Mouse (Mus musculus) kidney, postnatal 0 days (tissue): ENCODE measurements around the gene Scg5. TPM values are rescaled to one million over a fixed set of nuclear protein-coding genes. Genes with fewer than 3 reads are reported as not detected.
A peak's percentile ranks its signal among the peaks of the same experiment; 100 is the strongest.

Experiments used
- ATAC-seq: fragments of 200-750 bp; cut with Nextera tagmentation; replicated peaks from 2 replicates; pipeline ENCODE4 v1.8.0; 2017; ENCODE audit warnings: low read depth, moderate number of reproducible peaks, moderate TSS enrichment, moderate library complexity; ENCODE audit not compliant: low FRiP score
- DNase-seq: peaks from one replicate; pipeline ENCODE4 v3.0.0-alpha.2; 2016; ENCODE audit warnings: low spot score
- H3K27ac ChIP-seq: fragments of 300-500 bp; sonication (generic); 2 replicates; pipeline ENCODE4 v1.5.1; 2014; ENCODE audit warnings: mild to moderate bottlenecking
- H3K27me3 ChIP-seq: fragments of 300-500 bp; sonication (generic); 2 replicates; pipeline ENCODE4 v1.6.1; 2014; ENCODE audit warnings: low read length, mixed read lengths; ENCODE audit not compliant: insufficient read depth
- H3K36me3 ChIP-seq: fragments of 300-500 bp; sonication (generic); 2 replicates; pipeline ENCODE4 v1.6.1; 2014; ENCODE audit warnings: low read length, mixed read lengths; ENCODE audit not compliant: insufficient read depth
- H3K4me1 ChIP-seq: fragments of 300-500 bp; sonication (generic); replicated peaks from 2 replicates; pipeline ENCODE4 v1.6.1; 2014; ENCODE audit warnings: antibody characterized with exemption, low read length, mixed read lengths; ENCODE audit not compliant: insufficient read depth
- H3K4me2 ChIP-seq: fragments of 300-500 bp; sonication (generic); 2 replicates; pipeline ENCODE4 v1.6.1; 2014; ENCODE audit warnings: mild to moderate bottlenecking, low read length, moderate library complexity, mixed read lengths
- H3K4me3 ChIP-seq: fragments of 300-500 bp; sonication (generic); replicated peaks from 2 replicates; pipeline ENCODE4 v1.5.1; 2014; ENCODE audit warnings: low read depth, low read length
- H3K9ac ChIP-seq: fragments of 300-500 bp; sonication (generic); 2 replicates; pipeline ENCODE4 v1.6.1; 2014; ENCODE audit warnings: low read depth, low read length
- H3K9me3 ChIP-seq: fragments of 300-500 bp; sonication (generic); replicated peaks from 2 replicates; pipeline ENCODE4 v1.6.1; 2016; ENCODE audit warnings: low read length, inconsistent platforms, mixed read lengths
- CTCF ChIP-seq: IDR thresholded peaks from 2 replicates; pipeline ENCODE4 v1.5.1; 2016; ENCODE audit warnings: antibody characterized with exemption, low read depth, mild to moderate bottlenecking, moderate library complexity
- WGBS: fragments of 180-500 bp; shearing (Covaris S2); extraction: QIAGEN DNeasy Blood & Tissue Kit; methylation state at CpG from one replicate; pipeline ENCODE4 v1.1.7; 2014; 5-methylcytosine and 5-hydroxymethylcytosine counted together
- polyA plus RNA-seq: library from polyadenylated mRNA; unstranded; fragments of >200 nt; fragmentation: Nextera tagmentation; extraction: Ambion mirVana; gene quantifications from 2 replicates; pipeline ENCODE4 v1.2.1, GENCODE M21; 2015

The Scg5 gene
- polyA plus RNA-seq, 1 experiment from 2014 or later = 46.2 TPM

DNA sequence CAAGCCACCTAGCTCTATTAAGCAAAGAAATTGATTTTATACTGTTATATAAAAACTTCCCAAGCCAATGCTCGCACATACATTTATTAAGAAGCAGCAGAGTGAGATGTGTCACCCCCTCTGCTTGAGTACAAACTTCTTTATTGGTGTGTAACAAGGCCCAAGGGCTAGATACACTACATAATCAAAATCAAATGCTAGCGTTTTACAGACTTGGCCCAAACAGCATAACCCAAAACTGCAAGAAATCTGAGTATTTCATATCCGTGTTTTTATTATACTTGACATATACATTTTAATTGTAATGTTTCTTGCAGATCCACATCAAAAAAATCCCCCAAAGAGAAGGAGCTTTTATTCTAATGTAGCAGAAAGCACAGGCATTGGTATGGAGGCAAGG, 52.6 kb downstream of the Scg5 start:
- H3K4me2 ChIP-seq = no peak overlapping the region
- 87% methylated on average over 3 of the region's 3 CpGs for WGBS
- H3K4me3 ChIP-seq = no peak overlapping the region
- TF ChIP-seq CTCF = no peak
- H3K4me1 ChIP-seq = no peaks in the 10 kb centered on the region
- DNase-seq (no peak), ATAC-seq (no peak)
- no peak overlapping the region for H3K9ac ChIP-seq
- no peaks in the 10 kb centered on the region for H3K9me3 ChIP-seq
- H3K27ac ChIP-seq = no peak overlapping the region
- H3K36me3 ChIP-seq = no peaks in the 10 kb centered on the region
- H3K27me3 ChIP-seq = no peaks in the 10 kb centered on the region

DNA sequence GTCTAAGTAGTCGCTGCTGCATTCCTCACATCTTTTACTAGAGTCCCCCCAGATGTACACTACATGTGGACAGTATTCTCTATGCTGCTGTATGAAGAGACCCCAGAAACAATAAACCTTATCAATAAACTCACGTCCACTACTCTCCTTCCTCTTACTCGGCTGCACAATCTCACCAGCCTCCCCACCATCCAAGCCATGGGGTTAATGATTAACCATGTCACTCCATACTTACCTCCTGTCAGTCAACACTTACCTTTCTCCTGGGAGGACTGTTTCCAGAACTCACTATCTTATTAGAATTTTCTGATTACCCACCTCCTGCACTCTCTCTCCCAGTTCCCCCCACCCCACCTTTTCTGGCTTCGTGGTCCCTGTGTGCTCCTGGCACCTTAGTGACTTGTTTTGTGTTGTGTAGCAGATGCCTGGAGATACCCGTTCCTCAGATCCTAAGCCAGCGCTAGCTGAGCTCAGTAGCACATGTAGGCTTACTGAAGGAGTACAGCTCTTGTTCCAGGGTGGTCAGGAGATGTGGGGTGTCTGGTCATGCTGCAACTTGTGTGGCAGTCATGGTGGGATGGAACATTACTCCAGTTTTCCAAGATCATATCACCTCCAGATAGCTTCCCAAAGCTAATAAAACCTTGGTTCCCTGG, 54.6 kb downstream of the Scg5 start:
- WGBS = 66% methylated on average over 6 of the region's 6 CpGs

DNA sequence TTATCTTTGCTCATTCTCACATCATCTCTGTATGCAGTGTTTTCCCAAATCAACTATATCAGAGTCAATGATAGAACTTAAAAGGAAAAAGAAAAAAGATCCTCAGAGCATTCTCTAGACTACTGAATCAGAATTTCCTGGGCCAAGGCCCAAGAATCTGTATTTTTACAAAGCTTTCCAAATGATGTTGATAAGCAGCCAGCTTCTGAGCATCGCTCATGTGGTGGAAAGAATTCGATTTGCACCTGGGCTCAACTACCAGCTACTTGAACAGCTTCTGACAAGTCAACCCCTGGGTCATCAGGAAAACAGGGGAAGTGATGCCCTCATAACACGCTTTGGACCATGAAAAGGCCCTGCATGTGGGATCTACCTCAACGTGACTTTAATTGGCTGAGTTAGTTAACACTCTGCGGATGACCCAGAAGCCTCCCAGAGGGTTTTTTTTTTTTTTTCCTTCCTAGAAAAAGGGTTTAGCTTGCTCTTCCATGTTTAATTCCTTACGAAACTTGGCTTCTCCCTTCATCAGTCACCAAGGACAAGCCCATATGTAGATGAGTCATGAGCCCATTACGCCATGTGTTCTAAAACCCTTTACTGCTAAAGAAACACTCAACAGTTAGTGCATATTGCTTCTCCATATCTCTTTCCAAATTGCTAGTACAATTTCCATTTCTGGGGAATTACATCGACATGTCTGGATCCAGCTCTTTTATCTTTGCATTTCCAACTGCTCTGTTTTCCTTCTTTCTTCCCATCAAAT, 60.2 kb downstream of the Scg5 start:
- DNase-seq (no peak), ATAC-seq (no peak)
- Histone ChIP-seq H3K4me1 (no peaks in the 10 kb centered on the region), H3K9ac (no peak overlapping the region), H3K9me3 (no peaks in the 10 kb centered on the region), H3K36me3 (no peaks in the 10 kb centered on the region), H3K4me2 (no peak overlapping the region), H3K4me3 (no peak overlapping the region), H3K27me3 (no peaks in the 10 kb centered on the region), H3K27ac (no peak overlapping the region)
- WGBS = 84% methylated on average over 8 of the region's 8 CpGs
- TF ChIP-seq CTCF = no peak

More for the DNA sequence above, 54.6 kb downstream of the Scg5 start:
- Histone ChIP-seq H3K9me3 (no peaks in the 10 kb centered on the region), H3K4me3 (no peak overlapping the region), H3K9ac (no peak overlapping the region), H3K27ac (no peak overlapping the region), H3K27me3 (no peaks in the 10 kb centered on the region), H3K4me1 (no peaks in the 10 kb centered on the region), H3K36me3 (no peaks in the 10 kb centered on the region), H3K4me2 (no peak overlapping the region)
- no peak for TF ChIP-seq CTCF
- ATAC-seq = 0 out of 2 replicates have a peak, but pooled peaks have one; percentile 52
- no peak for DNase-seq

DNA sequence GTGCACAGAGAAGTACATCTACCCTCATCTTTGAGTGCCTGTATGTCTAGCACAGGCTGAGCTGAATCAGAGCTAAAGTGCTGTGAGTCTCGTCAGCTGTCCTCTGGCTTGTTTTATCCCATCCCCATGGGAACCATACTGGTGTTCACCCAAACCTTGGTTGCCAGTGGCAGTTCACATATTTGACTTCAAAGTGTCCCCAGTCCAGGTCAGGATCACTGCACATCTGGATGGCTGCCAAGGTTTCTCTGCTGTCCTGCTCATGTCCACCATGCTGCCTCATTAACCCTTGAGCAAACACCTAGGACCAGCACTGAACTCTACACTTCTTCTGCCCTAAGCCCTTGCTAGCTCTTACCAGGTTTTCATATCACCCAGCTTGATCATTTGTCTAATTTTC, 63.0 kb downstream of the Scg5 start:
- WGBS = 27% methylated on average over 1 of the region's 1 CpGs
- Histone ChIP-seq H3K27me3 (no peaks in the 10 kb centered on the region), H3K36me3 (no peaks in the 10 kb centered on the region), H3K27ac (no peak overlapping the region), H3K4me3 (no peak overlapping the region), H3K4me2 (no peak overlapping the region), H3K4me1 (no peaks in the 10 kb centered on the region), H3K9ac (no peak overlapping the region), H3K9me3 (no peaks in the 10 kb centered on the region)
- no peak for TF ChIP-seq CTCF
- no peak for DNase-seq
- ATAC-seq = peak; percentile 84; the same call in 1 of the 2 replicates

GRCm38 (mm10) chr2:113764968-113765367, 64.0 kb downstream of the Scg5 start:
- 75% methylated on average over 5 of the region's 5 CpGs for WGBS

DNA sequence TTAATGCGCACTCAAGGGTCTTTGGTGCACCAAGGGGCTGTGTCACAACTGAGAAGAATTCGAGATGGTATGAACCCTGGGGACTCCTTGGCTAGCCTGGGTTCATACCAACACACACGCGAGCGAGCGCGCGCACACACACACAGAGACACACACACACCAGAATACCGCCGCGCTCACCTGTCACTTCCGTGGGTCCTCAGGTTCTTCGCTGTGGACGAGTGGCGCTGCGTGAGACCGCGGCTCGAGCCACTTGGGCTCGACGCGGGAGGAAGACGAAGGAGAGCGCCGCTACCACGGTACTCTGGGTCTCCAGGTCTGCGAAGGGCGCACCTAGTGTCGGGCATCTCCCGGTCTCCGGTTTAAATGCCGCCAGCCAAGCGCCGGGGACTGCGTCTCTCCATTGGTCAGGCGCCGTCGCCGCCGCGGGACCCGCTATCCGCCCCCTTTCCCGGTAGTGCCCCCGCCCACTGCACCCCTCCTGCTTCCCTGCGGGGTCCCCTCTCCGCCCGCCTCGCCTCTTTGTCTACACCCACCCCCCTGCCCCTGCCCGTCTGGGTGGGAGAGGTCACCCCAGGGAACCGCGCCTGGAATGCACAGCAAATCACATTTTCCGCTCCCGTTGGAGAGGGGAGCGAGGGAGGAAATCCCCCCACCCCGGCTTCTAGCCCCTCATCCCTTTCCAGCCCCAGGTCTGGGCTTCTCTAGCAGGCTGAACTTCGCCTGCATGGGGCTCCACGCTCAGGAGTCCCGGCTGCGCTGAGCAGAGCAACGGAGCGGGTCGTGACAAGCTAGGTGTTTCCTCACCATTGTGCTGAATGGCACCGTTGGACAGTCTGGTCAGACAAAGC, 70.4 kb downstream of the Scg5 start, which contains the start of gene Grem1:
Gene Grem1 (minus strand): TSS at position 336 of the 851 bp plus-strand sequence.
- H3K4me3 ChIP-seq = peak within 1 kb of the TSS; percentile 40
- DNase-seq = no peak
- whole genome bisulfite sequencing = under 1% methylated on average over 64 of the region's 64 CpGs
- peaks cover 31% of the 10 kb centered on the region for H3K27me3 ChIP-seq
- H3K4me1 ChIP-seq = peaks cover 11% of the 10 kb centered on the region; the same call in 1 of the 2 replicates
- H3K36me3 ChIP-seq = no peaks in the 10 kb centered on the region
- 0 out of 2 replicates have a peak within 1 kb of the TSS, but pooled peaks have one; percentile 13 for H3K9ac ChIP-seq
- TF ChIP-seq CTCF = no peak
- peak within 1 kb of the TSS; percentile 75 for H3K4me2 ChIP-seq
- no peak within 1 kb of the TSS for H3K27ac ChIP-seq
- ATAC-seq = peak; percentile 40; the same call in 1 of the 2 replicates
- H3K9me3 ChIP-seq = no peaks in the 10 kb centered on the region

More at GRCm38 (mm10) chr2:113764968-113765367, 64.0 kb downstream of the Scg5 start:
- Histone ChIP-seq H3K9ac (no peak overlapping the region), H3K27ac (no peak overlapping the region), H3K4me1 (no peaks in the 10 kb centered on the region), H3K4me2 (no peak overlapping the region), H3K9me3 (no peaks in the 10 kb centered on the region), H3K36me3 (no peaks in the 10 kb centered on the region), H3K4me3 (no peak overlapping the region), H3K27me3 (peaks cover 4% of the 10 kb centered on the region; the same call in 1 of the 2 replicates)
- no peak for DNase-seq
- no peak for TF ChIP-seq CTCF
- ATAC-seq = no peak
